Mouse (Mus musculus): ENCODE data around the gene Cacna1c. TPM values are rescaled to one million over a fixed set of nuclear protein-coding genes. Genes with fewer than 3 reads are reported as not detected.

Cacna1c gene
- polyA plus RNA-seq, 1 experiment = 19.1 TPM

GRCm38 (mm10) chr6:119107856-119108465 lies 88.3 kb downstream of the Cacna1c start:
- peak; percentile 62 for DNase-seq (ENCODE audit: low read depth)
- no peak for TF ChIP-seq POLR2A (IDR thresholded peaks at IDR 0.05; ENCODE audit: borderline replicate concordance, extremely low read depth, insufficient read depth, insufficient read length, poor library complexity, severe bottlenecking)
- TF ChIP-seq CTCF (IDR thresholded peaks at IDR 0.05; ENCODE audit: borderline replicate concordance, extremely low read depth, insufficient read depth, insufficient read length) = no peak

GRCm38 (mm10) chr6:119107140-119107855 lies 88.9 kb downstream of the Cacna1c start:
- TF ChIP-seq CTCF (IDR thresholded peaks at IDR 0.05; ENCODE audit: borderline replicate concordance, extremely low read depth, insufficient read depth, insufficient read length) = no peak
- TF ChIP-seq POLR2A (IDR thresholded peaks at IDR 0.05; ENCODE audit: borderline replicate concordance, extremely low read depth, insufficient read depth, insufficient read length, poor library complexity, severe bottlenecking) = no peak
- DNase-seq (ENCODE audit: low read depth) = peak; percentile 70

GRCm38 (mm10) chr6:119106726-119107125 lies 89.5 kb downstream of the Cacna1c start:
- no peak for TF ChIP-seq POLR2A (IDR thresholded peaks at IDR 0.05; ENCODE audit: borderline replicate concordance, extremely low read depth, insufficient read depth, insufficient read length, poor library complexity, severe bottlenecking)
- no peak for TF ChIP-seq CTCF (IDR thresholded peaks at IDR 0.05; ENCODE audit: borderline replicate concordance, extremely low read depth, insufficient read depth, insufficient read length)
- no peak for DNase-seq (ENCODE audit: low read depth)

- TF ChIP-seq CTCF (IDR thresholded peaks at IDR 0.05; ENCODE audit: borderline replicate concordance, extremely low read depth, insufficient read depth, insufficient read length) (no peak), POLR2A (IDR thresholded peaks at IDR 0.05; ENCODE audit: borderline replicate concordance, extremely low read depth, insufficient read depth, insufficient read length, poor library complexity, severe bottlenecking) (no peak)
- no peak for DNase-seq (ENCODE audit: low read depth)
Measured at GRCm38 (mm10) chr6:119105651-119106595, 90.3 kb downstream of the Cacna1c start.

- peak; percentile 78 for TF ChIP-seq CTCF (IDR thresholded peaks at IDR 0.05; ENCODE audit: borderline replicate concordance, extremely low read depth, insufficient read depth, insufficient read length)
- TF ChIP-seq POLR2A (IDR thresholded peaks at IDR 0.05; ENCODE audit: borderline replicate concordance, extremely low read depth, insufficient read depth, insufficient read length, poor library complexity, severe bottlenecking) = no peak
- DNase-seq (ENCODE audit: low read depth) = peak; percentile 90
Measured at GRCm38 (mm10) chr6:119104246-119104645, 92.0 kb downstream of the Cacna1c start.

- no peak for TF ChIP-seq POLR2A (IDR thresholded peaks at IDR 0.05; ENCODE audit: borderline replicate concordance, extremely low read depth, insufficient read depth, insufficient read length, poor library complexity, severe bottlenecking)
- TF ChIP-seq CTCF (IDR thresholded peaks at IDR 0.05; ENCODE audit: borderline replicate concordance, extremely low read depth, insufficient read depth, insufficient read length) = no peak
- no peak for DNase-seq (ENCODE audit: low read depth)
Measured at GRCm38 (mm10) chr6:119102936-119103335, 93.3 kb downstream of the Cacna1c start.

- DNase-seq (ENCODE audit: low read depth) = no peak
- TF ChIP-seq CTCF (IDR thresholded peaks at IDR 0.05; ENCODE audit: borderline replicate concordance, extremely low read depth, insufficient read depth, insufficient read length) (no peak), POLR2A (IDR thresholded peaks at IDR 0.05; ENCODE audit: borderline replicate concordance, extremely low read depth, insufficient read depth, insufficient read length, poor library complexity, severe bottlenecking) (no peak)
Measured at GRCm38 (mm10) chr6:119099333-119099732, 96.9 kb downstream of the Cacna1c start.

GRCm38 (mm10) chr6:119096481-119096880 lies 99.7 kb downstream of the Cacna1c start:
- TF ChIP-seq POLR2A (IDR thresholded peaks at IDR 0.05; ENCODE audit: borderline replicate concordance, extremely low read depth, insufficient read depth, insufficient read length, poor library complexity, severe bottlenecking) = no peak
- TF ChIP-seq CTCF (IDR thresholded peaks at IDR 0.05; ENCODE audit: borderline replicate concordance, extremely low read depth, insufficient read depth, insufficient read length) = no peak
- DNase-seq (ENCODE audit: low read depth) = peak; percentile 37

- TF ChIP-seq CTCF (IDR thresholded peaks at IDR 0.05; ENCODE audit: borderline replicate concordance, extremely low read depth, insufficient read depth, insufficient read length) (no peak), POLR2A (IDR thresholded peaks at IDR 0.05; ENCODE audit: borderline replicate concordance, extremely low read depth, insufficient read depth, insufficient read length, poor library complexity, severe bottlenecking) (no peak)
- no peak for DNase-seq (ENCODE audit: low read depth)
Measured at GRCm38 (mm10) chr6:119095081-119095480, 101.1 kb downstream of the Cacna1c start.

- no peak for TF ChIP-seq CTCF (IDR thresholded peaks at IDR 0.05; ENCODE audit: borderline replicate concordance, extremely low read depth, insufficient read depth, insufficient read length)
- TF ChIP-seq POLR2A (IDR thresholded peaks at IDR 0.05; ENCODE audit: borderline replicate concordance, extremely low read depth, insufficient read depth, insufficient read length, poor library complexity, severe bottlenecking) = no peak
- DNase-seq (ENCODE audit: low read depth) = peak; percentile 39
Measured at GRCm38 (mm10) chr6:119089173-119089572, 107.0 kb downstream of the Cacna1c start.

- DNase-seq (ENCODE audit: low read depth) = no peak
- TF ChIP-seq POLR2A (IDR thresholded peaks at IDR 0.05; ENCODE audit: borderline replicate concordance, extremely low read depth, insufficient read depth, insufficient read length, poor library complexity, severe bottlenecking) (no peak), CTCF (IDR thresholded peaks at IDR 0.05; ENCODE audit: borderline replicate concordance, extremely low read depth, insufficient read depth, insufficient read length) (no peak)
Measured at GRCm38 (mm10) chr6:119088381-119088780, 107.8 kb downstream of the Cacna1c start.
